Mouse (Mus musculus): ENCODE measurements at regions not wholly inside any gene's neighbourhood (a gene's known extent, or its start where the extent isn't known, plus 50 kb on each side); places are given as distances from the start of the nearest gene placed in this dataset.

GRCm38 (mm10) chr13:60237091-60237490 is 59.9 kb upstream of the Gas1 start:
- DNase-seq, result no peak

DNA sequence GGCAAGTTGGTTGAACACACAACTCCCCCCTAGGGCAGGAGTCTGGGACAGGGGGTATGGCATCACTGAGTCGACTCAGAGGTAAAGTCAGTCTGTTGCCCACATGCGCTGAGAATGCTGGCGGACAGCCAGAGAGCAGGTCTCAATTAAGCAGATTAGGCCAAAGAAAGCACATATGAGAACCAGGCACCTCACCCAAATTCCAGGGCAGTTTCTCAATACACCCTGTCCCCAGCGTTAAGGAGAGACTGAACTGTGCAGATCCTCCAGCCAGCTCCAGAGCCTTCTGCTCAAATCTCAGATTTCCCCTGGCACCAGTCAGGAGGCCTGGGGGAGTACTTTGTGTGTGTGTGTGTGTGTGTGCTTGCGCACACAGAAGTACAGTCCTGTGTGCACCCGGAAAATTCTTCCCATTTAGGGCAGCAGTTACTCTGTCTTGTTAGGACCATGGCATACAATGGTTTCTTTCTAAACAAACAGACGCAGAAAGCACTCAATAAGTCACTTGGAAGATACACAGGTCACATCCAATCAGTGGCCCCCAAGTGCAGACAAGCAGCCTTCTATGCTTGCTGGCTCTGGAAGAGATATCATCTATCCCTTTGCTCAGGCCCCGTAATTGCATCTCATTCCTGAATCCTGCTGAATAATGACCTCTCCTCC is 65.4 kb upstream of the Gas1 start:
- DNase-seq, result no peak

DNA sequence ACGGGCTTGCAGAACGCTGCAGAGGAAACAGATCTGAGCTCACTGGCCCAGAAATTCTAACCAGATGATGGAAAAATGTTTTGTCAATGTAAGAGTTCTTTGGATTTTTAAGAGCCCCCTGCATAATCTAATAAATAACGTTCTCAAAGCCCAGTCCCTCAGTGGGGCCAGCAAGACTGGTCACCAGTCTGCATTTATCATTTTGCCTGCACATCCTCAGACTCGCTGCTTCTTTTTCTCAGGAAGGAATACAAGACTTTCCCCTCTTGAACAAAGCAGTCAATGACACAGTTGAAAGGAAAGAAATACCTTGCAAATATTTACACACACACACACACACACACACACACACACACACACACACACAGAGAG is 65.9 kb upstream of the Gas1 start:
- DNase-seq, result no peak

- no peak for DNase-seq
Observed at GRCm38 (mm10) chr13:60255162-60255561, 78.0 kb upstream of the Gas1 start.

- DNase-seq, result no peak
Observed at GRCm38 (mm10) chr13:60255715-60256114, 78.5 kb upstream of the Gas1 start.

GRCm38 (mm10) chr13:60256997-60257396 is 79.8 kb upstream of the Gas1 start:
- DNase-seq, result no peak

DNA sequence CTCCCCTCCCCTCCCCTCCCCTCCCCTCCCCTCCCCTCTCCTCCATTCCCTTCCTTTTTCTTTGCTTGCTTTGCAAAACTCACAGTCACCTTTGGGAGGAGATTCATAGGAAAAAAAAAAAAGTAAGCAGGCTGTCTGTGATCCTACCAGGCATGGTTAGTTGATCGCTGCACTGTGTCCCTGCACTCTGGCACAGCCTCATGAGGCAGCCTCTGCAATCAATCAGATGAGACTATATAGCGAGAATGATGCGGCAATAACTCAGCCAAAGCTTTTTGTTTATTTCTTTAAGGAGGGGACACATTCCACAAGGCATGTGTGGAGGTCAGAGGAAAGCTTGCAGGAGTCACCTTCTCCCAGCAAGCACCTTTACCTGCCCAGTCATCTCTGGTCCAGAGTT is 80.7 kb upstream of the Gas1 start:
- DNase-seq, result no peak

- no peak for DNase-seq
Observed at GRCm38 (mm10) chr13:60262449-60263028, 85.4 kb upstream of the Gas1 start.

GRCm38 (mm10) chr13:60264504-60264903 is 87.3 kb upstream of the Gas1 start:
- DNase-seq, result no peak

DNA sequence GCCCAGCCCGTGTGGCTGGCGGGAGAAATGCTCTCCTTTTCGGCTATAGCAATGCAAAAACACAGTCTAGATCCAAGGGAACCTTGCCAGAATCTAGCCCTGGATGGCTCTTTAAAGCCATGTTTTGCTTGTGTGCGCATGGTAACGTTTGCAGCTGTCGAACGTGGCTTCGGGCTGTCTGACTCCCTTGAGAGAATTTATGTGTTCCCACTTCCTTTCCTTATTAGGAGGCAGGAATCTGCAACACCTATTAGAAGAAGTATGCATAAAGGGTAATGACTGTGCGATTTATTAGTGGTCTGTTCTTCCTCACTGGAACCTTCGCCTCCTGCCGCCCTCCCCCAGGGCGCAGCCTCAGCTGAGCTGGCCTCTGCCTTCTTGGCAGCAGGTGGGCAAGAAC is 90.4 kb upstream of the Gas1 start:
- DNase-seq, result no peak

- DNase-seq, result no peak
Observed at GRCm38 (mm10) chr13:60268256-60268655, 91.1 kb upstream of the Gas1 start.

- DNase-seq, result no peak
Observed at GRCm38 (mm10) chr13:60269406-60269841, 92.3 kb upstream of the Gas1 start.

DNA sequence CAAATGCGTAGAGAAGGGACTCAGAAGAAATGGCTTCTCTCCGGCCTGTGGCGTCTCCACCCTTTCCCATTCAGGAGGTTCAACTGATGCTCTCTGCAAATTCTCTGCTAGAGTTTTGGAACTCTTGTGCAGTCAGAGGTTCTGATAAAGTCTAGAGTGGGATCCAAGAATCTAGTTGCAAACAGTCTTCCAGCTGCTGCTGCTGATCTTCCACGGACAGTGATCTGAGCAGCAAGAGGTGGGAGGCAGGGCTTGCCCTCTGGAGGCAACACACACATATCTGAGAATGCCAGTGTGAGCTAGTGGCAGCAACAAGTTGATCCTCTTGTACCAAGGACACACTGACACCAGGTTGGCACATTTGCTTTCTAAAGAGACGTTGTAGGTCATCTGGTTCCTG is 93.4 kb upstream of the Gas1 start:
- no peak for DNase-seq

GRCm38 (mm10) chr13:60273331-60273730 is 96.2 kb upstream of the Gas1 start:
- no peak for DNase-seq

- DNase-seq, result no peak
Observed at GRCm38 (mm10) chr13:60282543-60283251, 105.5 kb upstream of the Gas1 start.

GRCm38 (mm10) chr13:60286525-60287224 is 109.5 kb upstream of the Gas1 start:
- no peak for DNase-seq

- DNase-seq, result no peak
Observed at GRCm38 (mm10) chr13:60289650-60290049, 112.5 kb upstream of the Gas1 start.

- no peak for DNase-seq
Observed at GRCm38 (mm10) chr13:60290820-60291219, 113.7 kb upstream of the Gas1 start.

DNA sequence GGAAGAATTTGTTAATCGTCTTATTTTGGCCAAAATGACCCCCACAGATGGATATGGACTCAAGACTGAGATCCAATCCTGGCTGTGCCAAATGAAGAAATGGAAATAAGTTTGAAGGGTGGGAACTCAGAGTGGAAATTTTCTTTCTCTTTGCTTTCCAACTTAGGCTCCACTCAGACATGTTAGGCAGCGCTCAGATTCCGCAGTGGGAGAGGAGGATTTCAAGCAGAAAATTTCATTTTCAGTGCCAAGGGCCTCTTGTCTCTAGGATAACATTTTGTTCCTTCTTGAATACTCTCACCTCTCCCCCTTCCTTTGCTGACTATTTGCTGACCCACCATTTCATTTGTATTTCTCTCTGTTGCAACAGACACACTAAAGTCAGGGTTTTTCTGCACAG is 114.2 kb upstream of the Gas1 start:
- no peak for DNase-seq

DNA sequence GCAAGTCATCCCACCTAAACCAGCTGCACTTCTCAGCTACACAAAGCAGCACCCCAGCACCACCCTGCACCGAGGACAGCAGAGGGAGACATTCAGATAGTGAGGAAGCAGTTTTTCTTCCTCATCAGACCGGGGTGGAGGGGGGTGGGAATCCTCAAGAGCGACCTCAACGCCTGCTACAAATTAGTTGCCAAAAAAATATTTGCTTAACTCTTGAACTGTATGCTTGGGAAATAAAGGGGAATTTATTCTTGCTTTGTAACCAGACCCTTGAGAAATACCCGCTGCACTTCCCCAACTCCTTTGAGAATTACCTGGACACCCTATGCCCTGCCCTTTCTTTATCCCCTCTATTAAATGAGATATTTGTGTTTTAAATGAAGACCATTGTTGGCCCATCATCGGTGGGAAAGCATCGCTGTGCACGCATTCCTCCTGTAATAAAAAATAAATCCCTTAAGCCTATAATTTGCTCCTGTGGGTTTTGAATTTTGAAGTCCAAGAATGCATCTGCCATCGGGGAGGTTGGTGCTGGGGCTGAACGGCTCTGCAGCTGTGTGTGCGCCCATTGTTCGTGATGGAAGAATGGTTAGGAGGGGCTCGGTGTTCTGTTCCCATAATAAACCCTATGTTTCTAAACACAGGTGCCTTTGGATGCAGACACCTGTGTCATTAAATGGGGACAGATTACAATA is 119.2 kb upstream of the Gas1 start:
- no peak for DNase-seq

GRCm38 (mm10) chr13:60296896-60297275 is 119.7 kb upstream of the Gas1 start:
- DNase-seq, result no peak

- no peak for DNase-seq
Observed at GRCm38 (mm10) chr13:60298575-60298974, 121.4 kb upstream of the Gas1 start.

DNA sequence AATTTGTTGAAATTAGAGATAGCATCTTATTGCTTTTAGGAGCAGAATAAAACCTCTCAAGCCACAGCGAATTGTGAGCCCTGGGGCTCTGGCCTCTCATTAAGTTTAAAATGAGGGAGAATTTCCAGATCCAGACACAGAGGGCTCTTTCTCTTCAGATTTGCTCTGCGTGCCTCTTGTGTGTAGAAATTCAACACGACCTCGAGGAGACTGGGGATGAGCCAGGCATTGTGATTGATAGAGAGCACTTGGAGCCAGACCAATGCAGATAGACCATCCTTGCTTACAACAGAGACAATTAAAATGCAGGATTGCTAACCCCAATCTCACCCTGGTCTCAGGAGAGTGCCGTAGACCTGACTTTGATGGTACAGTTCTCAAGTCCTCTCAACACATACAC is 121.9 kb upstream of the Gas1 start:
- DNase-seq, result no peak
